In the genomic region with DNA sequence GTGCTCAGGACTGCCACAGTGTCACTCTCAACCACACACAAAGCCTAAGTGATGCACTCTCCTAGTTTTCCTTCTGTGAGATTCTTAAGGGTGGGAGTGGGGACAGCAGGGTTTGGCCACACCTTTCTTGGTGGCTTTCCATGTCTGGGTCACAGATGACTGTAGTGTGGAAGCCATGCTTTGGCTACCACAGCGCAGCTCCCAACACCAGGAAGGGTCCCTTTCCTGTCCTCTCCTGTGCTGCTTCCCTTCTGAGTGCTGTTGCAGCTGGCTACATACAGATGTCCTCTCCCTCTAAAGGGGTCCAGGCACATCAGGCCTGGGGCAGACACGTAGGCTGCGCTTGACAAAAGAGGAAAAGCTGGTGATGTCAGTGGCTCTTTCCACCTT, we compare ENCODE assay signal across 9 mouse cellular contexts. TPM values are rescaled to one million over a fixed set of nuclear protein-coding genes. Genes with fewer than 3 reads are reported as not detected.
DNase-seq lines count a peak whose midpoint lies in the region; ATAC-seq and TF ChIP-seq lines count a peak whose summit lies in the region.
"Had no signal": no experiment of that assay in that cellular context is flagged by ENCODE, and none has a peak within 500 bp of the region (broad histone marks: within the 10 kb centered on the region; RNA-seq: fewer than 3 reads in every experiment).

No protein-coding gene starts in this region.

- no peaks in the 10 kb centered on the region for H3K27me3 ChIP-seq in lung, embryonic 14.5 days (ENCODE audit: insufficient read depth, low read length)
- no peaks in the 10 kb centered on the region for H3K27me3 ChIP-seq in intestine, postnatal 0 days (replicated peaks; ENCODE audit: control insufficient read depth, insufficient read depth, low read length)
- H3K27me3 ChIP-seq in midbrain, embryonic 15.5 days (replicated peaks) = no peaks in the 10 kb centered on the region
- H3K27me3 ChIP-seq: Patski had no signal

- H3K27ac ChIP-seq in lung, embryonic 14.5 days (ENCODE audit: low read depth) = peak overlapping the region; percentile 99
- peak overlapping the region; percentile 82 for H3K27ac ChIP-seq in intestine, postnatal 0 days (ENCODE audit: low read depth, low read length)
- H3K27ac ChIP-seq in midbrain, embryonic 15.5 days = peak overlapping the region; percentile 8; the same call in 1 of the 2 replicates

- peak overlapping the region; percentile 46 for H3K9ac ChIP-seq in lung, embryonic 14.5 days
- H3K9ac ChIP-seq in intestine, postnatal 0 days (ENCODE audit: low read depth, low read length) = no peak overlapping the region; the same call in 1 of the 2 replicates
- H3K9ac ChIP-seq in midbrain, embryonic 15.5 days = no peak overlapping the region

- no peaks in the 10 kb centered on the region for H3K9me3 ChIP-seq in lung, embryonic 14.5 days (ENCODE audit: low read depth, low read length)
- no peaks in the 10 kb centered on the region for H3K9me3 ChIP-seq in intestine, postnatal 0 days (ENCODE audit: control insufficient read depth)
- no peaks in the 10 kb centered on the region for H3K9me3 ChIP-seq in midbrain, embryonic 15.5 days

- 56% methylated on average over 3 of the region's 3 CpGs for WGBS in lung, embryonic 14.5 days
- 69% methylated on average over 3 of the region's 3 CpGs for WGBS in intestine, postnatal 0 days
- 70% methylated on average over 2 of the region's 3 CpGs for WGBS in midbrain, embryonic 15.5 days

- H3K4me2 ChIP-seq in lung, embryonic 14.5 days = peak overlapping the region; percentile 45
- no peak overlapping the region for H3K4me2 ChIP-seq in intestine, postnatal 0 days (replicated peaks; ENCODE audit: low read depth)
- H3K4me2 ChIP-seq in midbrain, embryonic 15.5 days = no peak overlapping the region

- no peak for TF ChIP-seq CTCF in lung, embryonic 14.5 days (IDR thresholded peaks at IDR 0.05; ENCODE audit: low read depth)
- TF ChIP-seq CTCF in intestine, postnatal 0 days (IDR thresholded peaks at IDR 0.05; ENCODE audit: low read depth) = no peak

- peaks cover 30% of the 10 kb centered on the region for H3K36me3 ChIP-seq in lung, embryonic 14.5 days (ENCODE audit: insufficient read depth)
- H3K36me3 ChIP-seq in intestine, postnatal 0 days (ENCODE audit: control insufficient read depth, insufficient read depth) = no peaks in the 10 kb centered on the region
- no peaks in the 10 kb centered on the region for H3K36me3 ChIP-seq in midbrain, embryonic 15.5 days (replicated peaks)

- no peak overlapping the region for H3K4me3 ChIP-seq in lung, embryonic 14.5 days (ENCODE audit: low read depth, low read length)
- no peak overlapping the region for H3K4me3 ChIP-seq in intestine, postnatal 0 days (ENCODE audit: low read depth, low read length)
- no peak overlapping the region for H3K4me3 ChIP-seq in midbrain, embryonic 15.5 days

- ATAC-seq in lung, embryonic 14.5 days (ENCODE audit: insufficient read depth) = peak; percentile 59
- no peak for ATAC-seq in intestine, postnatal 0 days
- no peak for ATAC-seq in midbrain, embryonic 15.5 days (replicated peaks)

- peaks cover 32% of the 10 kb centered on the region for H3K4me1 ChIP-seq in lung, embryonic 14.5 days (ENCODE audit: insufficient read depth)
- 0 out of 2 replicates have a peak, but pooled peaks cover 3% of the 10 kb centered on the region for H3K4me1 ChIP-seq in intestine, postnatal 0 days (replicated peaks; ENCODE audit: control insufficient read depth, insufficient read depth, low read length)
- H3K4me1 ChIP-seq in midbrain, embryonic 15.5 days = no peaks in the 10 kb centered on the region

- DNase-seq in lung, embryonic 14.5 days = peak; percentile 70
- DNase-seq in lung, postnatal 25 days (ENCODE audit: low spot score) = no peak
- DNase-seq in heart, adult 11 months = peak; percentile 98
- no peak for DNase-seq in frontal cortex, postnatal 25 days (ENCODE audit: low spot score in 2 of 2)
- DNase-seq in embryo, embryonic 9.5 days (ENCODE audit: extremely low spot score) = no peak
- DNase-seq in urinary bladder, adult 18-20 months (ENCODE audit: low spot score in 2 of 2) = no peak

RNA-seq across cellular contexts. Expression of a gene that starts 36.6 kb away (rescaled TPM):
- polyA plus RNA-seq in lung, embryonic 14.5 days (2014; fragmentation: Nextera tagmentation; extraction: Ambion mirVana) = 31.7 and 33.5 TPM in 2 replicates
- 5.6 and 5.9 TPM in 2 replicates for polyA plus RNA-seq in intestine, postnatal 0 days (2015; fragmentation: Nextera tagmentation; extraction: Ambion mirVana)
- polyA plus RNA-seq in midbrain, embryonic 15.5 days (2015; fragmentation: Nextera tagmentation; extraction: Ambion mirVana) = 9.1 and 10.0 TPM in 2 replicates

RNA-seq across cellular contexts. Expression of a gene that starts 38.0 kb away (rescaled TPM):
- 0.05 and 0.15 TPM in 2 replicates for polyA plus RNA-seq in lung, embryonic 14.5 days (2014; fragmentation: Nextera tagmentation; extraction: Ambion mirVana)
- polyA plus RNA-seq in intestine, postnatal 0 days (2015; fragmentation: Nextera tagmentation; extraction: Ambion mirVana) = not detected in 2 replicates
- polyA plus RNA-seq in midbrain, embryonic 15.5 days (2015; fragmentation: Nextera tagmentation; extraction: Ambion mirVana) = 0.62 and 0.75 TPM in 2 replicates

RNA-seq across cellular contexts. Expression of a gene that starts 38.8 kb away (rescaled TPM):
- 48.3 and 59.1 TPM in 2 replicates for polyA plus RNA-seq in lung, embryonic 14.5 days (2014; fragmentation: Nextera tagmentation; extraction: Ambion mirVana)
- polyA plus RNA-seq in intestine, postnatal 0 days (2015; fragmentation: Nextera tagmentation; extraction: Ambion mirVana) = 10.8 and 12.7 TPM in 2 replicates
- polyA plus RNA-seq in midbrain, embryonic 15.5 days (2015; fragmentation: Nextera tagmentation; extraction: Ambion mirVana) = 129 and 132 TPM in 2 replicates

RNA-seq across cellular contexts. Expression of a gene that starts 59.0 kb away (rescaled TPM):
- 327 and 339 TPM in 2 replicates for polyA plus RNA-seq in lung, embryonic 14.5 days (2014; fragmentation: Nextera tagmentation; extraction: Ambion mirVana)
- polyA plus RNA-seq in intestine, postnatal 0 days (2015; fragmentation: Nextera tagmentation; extraction: Ambion mirVana) = 1,126 and 1,190 TPM in 2 replicates
- polyA plus RNA-seq in midbrain, embryonic 15.5 days (2015; fragmentation: Nextera tagmentation; extraction: Ambion mirVana) = 276 and 282 TPM in 2 replicates

Comparison
In these comparisons a context has a peak if more than half of its experiments do, and no peak if none do; other contexts are left out.
1. DNase-seq: peak in lung, embryonic 14.5 days (single experiment) and heart, adult 11 months (single experiment); none in lung, postnatal 25 days (single experiment), frontal cortex, postnatal 25 days (0 of 2), embryo, embryonic 9.5 days (single experiment) and urinary bladder, adult 18-20 months (0 of 2).
2. H3K27ac ChIP-seq: peak in every context shown above with its lines; median percentile 99 in lung, embryonic 14.5 days; 82 in intestine, postnatal 0 days; 8 in midbrain, embryonic 15.5 days.